Mouse (Mus musculus) bone marrow, adult 2 months (tissue): ENCODE results near the gene Lrmda.

Experiments used
- CTCF ChIP-seq: fragments of 200-500 bp; IDR thresholded peaks from 2 replicates; pipeline ENCODE4 v1.5.1; 2011; ENCODE audit warnings: low read length, control low read depth; ENCODE audit not compliant: control insufficient read depth, insufficient read depth
- POLR2A ChIP-seq: fragments of 200-500 bp; IDR thresholded peaks from 2 replicates; pipeline ENCODE4 v1.6.1; 2011; ENCODE audit warnings: low read depth, mild to moderate bottlenecking, control low read depth, low read length, borderline replicate concordance; ENCODE audit not compliant: control insufficient read depth

GRCm38 (mm10) chr14:22323058-22323457, 303.5 kb downstream of the Lrmda start:
- TF ChIP-seq CTCF, result no peak
- no peak for TF ChIP-seq POLR2A
